Mouse (Mus musculus) E14TG2a.4 (cell line): ENCODE data around the gene Sycn.

Experiments used
- CTCF ChIP-seq: conservative IDR thresholded peaks from 2 replicates; pipeline ENCODE4 v1.5.1; 2014; ENCODE audit warnings: low read length
- NANOG ChIP-seq: IDR thresholded peaks from 2 replicates; pipeline ENCODE4 v1.6.1; 2014; ENCODE audit warnings: borderline replicate concordance, low read length, mixed read lengths

DNA sequence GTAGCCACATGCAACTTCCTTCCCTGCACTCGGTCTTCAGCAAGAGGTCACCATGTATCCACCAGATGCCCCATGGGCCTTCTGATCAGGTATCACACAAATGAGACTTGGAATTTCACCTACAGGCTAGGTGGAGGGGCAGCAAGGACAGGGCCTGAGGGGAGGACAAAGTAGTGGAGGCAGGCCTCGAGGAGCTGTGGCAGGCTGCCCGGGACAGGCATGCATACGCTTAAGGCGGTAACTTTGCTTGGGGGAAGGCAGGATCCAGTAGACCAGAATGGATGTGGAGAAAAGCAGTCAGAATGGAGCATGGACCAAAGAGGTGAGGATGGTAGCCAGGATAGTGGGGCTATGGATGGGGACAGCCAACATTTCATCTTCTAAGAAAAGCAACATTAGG is 39.1 kb downstream of the Sycn start:
- no peak for TF ChIP-seq CTCF
- TF ChIP-seq NANOG = no peak
